Mouse (Mus musculus): ENCODE results near the gene Serp2.

DNA sequence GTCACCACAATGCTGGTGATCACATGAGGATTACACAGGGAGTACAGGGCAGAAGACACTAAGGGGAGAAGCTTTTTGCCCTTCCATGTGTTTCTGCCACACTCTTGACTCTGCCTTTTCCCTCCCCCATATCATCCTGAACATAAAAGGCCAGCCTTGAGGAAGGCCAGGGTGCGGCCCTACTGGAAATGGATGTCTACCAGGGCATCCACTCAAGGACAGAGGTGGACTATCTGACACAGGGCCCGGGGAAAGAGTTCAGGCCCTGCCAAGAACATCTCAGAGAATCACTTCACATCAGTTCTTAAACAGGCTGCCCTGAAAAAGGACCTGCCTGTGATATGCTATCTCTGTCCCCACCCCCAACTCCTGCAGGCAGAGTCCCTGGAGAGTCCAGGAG is 15.3 kb downstream of the Serp2 start:
- TF ChIP-seq CTCF (IDR thresholded peaks at IDR 0.05; ENCODE audit: borderline replicate concordance, extremely low read depth, insufficient read depth, insufficient read length) (no peak), POLR2A (IDR thresholded peaks at IDR 0.05; ENCODE audit: borderline replicate concordance, extremely low read depth, insufficient read depth, insufficient read length, poor library complexity, severe bottlenecking) (no peak)

Measured in brain, embryonic 14.5 days (tissue).